Mouse (Mus musculus) stomach, postnatal 0 days (tissue): Measurements from ENCODE around the gene Zbtb42. TPM values are rescaled to one million over a fixed set of nuclear protein-coding genes. Genes with fewer than 3 reads are reported as not detected.

Experiments
- ATAC-seq: fragments of 200-750 bp; cut with Nextera tagmentation; 2 replicates; pipeline ENCODE4 v1.8.0; 2017; ENCODE audit not compliant: low FRiP score, low TSS enrichment
- DNase-seq: peaks from one replicate; pipeline ENCODE4 v3.0.0-alpha.2; 2016; ENCODE audit warnings: low spot score
- H3K27ac ChIP-seq: fragments of 300-500 bp; sonication (generic); replicated peaks from 2 replicates; pipeline ENCODE4 v1.5.1; 2014; ENCODE audit warnings: mild to moderate bottlenecking, control low read depth
- H3K27me3 ChIP-seq: fragments of 300-500 bp; sonication (generic); 2 replicates; pipeline ENCODE4 v1.6.1; 2014; ENCODE audit warnings: low read length; ENCODE audit not compliant: control insufficient read depth, insufficient read depth
- H3K36me3 ChIP-seq: fragments of 300-500 bp; sonication (generic); 2 replicates; pipeline ENCODE4 v1.6.1; 2014; ENCODE audit warnings: low read length, mixed read lengths; ENCODE audit not compliant: control insufficient read depth, insufficient read depth
- H3K4me1 ChIP-seq: fragments of 300-500 bp; sonication (generic); replicated peaks from 2 replicates; pipeline ENCODE4 v1.6.1; 2014; ENCODE audit warnings: antibody characterized with exemption; ENCODE audit not compliant: control insufficient read depth, insufficient read depth
- H3K4me2 ChIP-seq: fragments of 300-500 bp; sonication (generic); replicated peaks from 2 replicates; pipeline ENCODE4 v1.6.1; 2014; ENCODE audit warnings: low read depth, mild to moderate bottlenecking, control low read depth, moderate library complexity
- H3K4me3 ChIP-seq: fragments of 300-500 bp; sonication (generic); 2 replicates; pipeline ENCODE4 v1.5.1; 2014; ENCODE audit warnings: low read depth, low read length, control low read depth
- H3K9ac ChIP-seq: fragments of 300-500 bp; sonication (generic); 2 replicates; pipeline ENCODE4 v1.6.1; 2014; ENCODE audit warnings: mild to moderate bottlenecking, low read length, control low read depth, mixed read lengths
- H3K9me3 ChIP-seq: fragments of 300-500 bp; sonication (generic); 2 replicates; pipeline ENCODE4 v1.6.1; 2016; ENCODE audit warnings: low read length; ENCODE audit not compliant: control insufficient read depth
- CTCF ChIP-seq: IDR thresholded peaks from 2 replicates; pipeline ENCODE4 v1.5.1; 2016; ENCODE audit warnings: antibody characterized with exemption, low read depth, mild to moderate bottlenecking, moderate library complexity
- EP300 ChIP-seq: optimal IDR thresholded peaks from 2 replicates; pipeline ENCODE3; 2016; ENCODE audit warnings: antibody characterized with exemption
- WGBS: fragments of 180-500 bp; shearing (Covaris S2); extraction: QIAGEN DNeasy Blood & Tissue Kit; methylation state at CpG from one replicate; pipeline ENCODE4 v1.1.7; 2014; 5-methylcytosine and 5-hydroxymethylcytosine counted together
- polyA plus RNA-seq: library from polyadenylated mRNA; unstranded; fragments of >200 nt; fragmentation: Nextera tagmentation; extraction: Ambion mirVana; gene quantifications from 2 replicates; pipeline ENCODE4 v1.2.1, GENCODE M21; 2015

The Zbtb42 gene
- polyA plus RNA-seq, 1 experiment from 2014 or later = 12.1 TPM

GRCm38 (mm10) chr12:112679027-112679996 lies 684 bp downstream of the Zbtb42 start:
- H3K27ac ChIP-seq = peak overlapping the region; percentile 97
- ATAC-seq (peak; percentile 79), DNase-seq (peak; percentile 93)
- no peaks in the 10 kb centered on the region for H3K27me3 ChIP-seq
- WGBS = 7% methylated on average over 70 of the region's 87 CpGs
- TF ChIP-seq EP300 (no peak), CTCF (no peak)
- no peaks in the 10 kb centered on the region for H3K9me3 ChIP-seq
- 0 out of 2 replicates have a peak, but pooled peaks cover 4% of the 10 kb centered on the region for H3K4me1 ChIP-seq
- peak overlapping the region; percentile 87 for H3K9ac ChIP-seq
- H3K36me3 ChIP-seq = peaks cover 4% of the 10 kb centered on the region; the same call in 1 of the 2 replicates
- H3K4me2 ChIP-seq = peak overlapping the region; percentile 95
- peak overlapping the region; percentile 72 for H3K4me3 ChIP-seq

- Histone ChIP-seq H3K27me3 (no peaks in the 10 kb centered on the region), H3K4me3 (no peak overlapping the region), H3K4me1 (no peaks in the 10 kb centered on the region), H3K4me2 (no peak overlapping the region), H3K27ac (no peak overlapping the region), H3K36me3 (peaks cover 4% of the 10 kb centered on the region; the same call in 1 of the 2 replicates), H3K9ac (no peak overlapping the region), H3K9me3 (no peaks in the 10 kb centered on the region)
- no peak for TF ChIP-seq CTCF
- TF ChIP-seq EP300 = no peak
- no peak for DNase-seq
- ATAC-seq = no peak
- WGBS = 50% methylated on average over 7 of the region's 7 CpGs
These were observed 4.7 kb downstream of the Zbtb42 start for GRCm38 (mm10) chr12:112683351-112683750.

GRCm38 (mm10) chr12:112688458-112688857 lies 9.8 kb downstream of the Zbtb42 start:
- WGBS = 40% methylated on average over 15 of the region's 15 CpGs
- DNase-seq (peak; percentile 39), ATAC-seq (peak; percentile 59)
- Histone ChIP-seq H3K4me3 (no peak overlapping the region), H3K27ac (no peak overlapping the region), H3K9ac (0 out of 2 replicates have a peak overlapping the region, but pooled peaks have one; percentile 18), H3K4me1 (peaks cover 5% of the 10 kb centered on the region; the same call in 1 of the 2 replicates), H3K9me3 (no peaks in the 10 kb centered on the region), H3K27me3 (no peaks in the 10 kb centered on the region), H3K36me3 (no peaks in the 10 kb centered on the region), H3K4me2 (no peak overlapping the region)
- TF ChIP-seq EP300 (no peak), CTCF (no peak)

- H3K4me2 ChIP-seq = peak overlapping the region; percentile 91
- ATAC-seq (peak; percentile 94), DNase-seq (peak; percentile 95)
- no peaks in the 10 kb centered on the region for H3K27me3 ChIP-seq
- H3K4me3 ChIP-seq = peak overlapping the region; percentile 64
- H3K36me3 ChIP-seq = no peaks in the 10 kb centered on the region
- TF ChIP-seq EP300 = no peak
- no peak for TF ChIP-seq CTCF
- peak overlapping the region; percentile 94 for H3K9ac ChIP-seq
- peaks cover 5% of the 10 kb centered on the region; the same call in 1 of the 2 replicates for H3K4me1 ChIP-seq
- no peaks in the 10 kb centered on the region for H3K9me3 ChIP-seq
- peak overlapping the region; percentile 88 for H3K27ac ChIP-seq
- WGBS = 2% methylated on average over 54 of the region's 54 CpGs
These were observed 14.8 kb downstream of the Zbtb42 start for GRCm38 (mm10) chr12:112693185-112694126.

- Histone ChIP-seq H3K27me3 (no peaks in the 10 kb centered on the region), H3K4me2 (peak overlapping the region; percentile 91), H3K27ac (peak overlapping the region; percentile 88), H3K9ac (peak overlapping the region; percentile 94), H3K4me1 (peaks cover 5% of the 10 kb centered on the region; the same call in 1 of the 2 replicates), H3K36me3 (no peaks in the 10 kb centered on the region), H3K9me3 (no peaks in the 10 kb centered on the region), H3K4me3 (peak overlapping the region; percentile 64)
- no peak for ATAC-seq
- 77% methylated on average over 10 of the region's 10 CpGs for WGBS
- TF ChIP-seq EP300 = no peak
- no peak for TF ChIP-seq CTCF
- no peak for DNase-seq
These were observed 15.5 kb downstream of the Zbtb42 start for GRCm38 (mm10) chr12:112694127-112694475.
